Mouse (Mus musculus): Measurements from ENCODE around the gene S1pr5.

GRCm38 (mm10) chr9:21260491-21261040 lies 12.3 kb upstream of the S1pr5 start:
- TF ChIP-seq CTCF (IDR thresholded peaks at IDR 0.05; ENCODE audit: insufficient read depth, low read depth, low read length) (no peak), POLR2A (IDR thresholded peaks at IDR 0.05; ENCODE audit: insufficient read depth, low read depth, low read length) (no peak)
